ENCODE assay signal across 23 mouse cellular contexts in genomic region chr2:152129778-152130177, GRCm38 (mm10). TPM values are rescaled to one million over a fixed set of nuclear protein-coding genes. Genes with fewer than 3 reads are reported as not detected.
DNase-seq lines count a peak whose midpoint lies in the region.
"Had no signal": no experiment of that assay in that cellular context is flagged by ENCODE, and none has a peak within 500 bp of the region (broad histone marks: within the 10 kb centered on the region; RNA-seq: fewer than 3 reads in every experiment).

No protein-coding gene starts in this region.

- intact Hi-C loops in left cerebral cortex, postnatal 4 days (cut with DNase I) = loop anchor here (5.0 kb wide), 1 partner anchor 68 kb away; no protein-coding TSS in a partner anchor

- DNase-seq in frontal cortex, postnatal 36 days (ENCODE audit: low spot score in 2 of 2) = peak; percentile 50 to 65
- DNase-seq in frontal cortex, postnatal 14 days (ENCODE audit: low spot score in 2 of 2) = no peak
- DNase-seq in left cerebral cortex, adult 9 months (ENCODE audit: low spot score in 2 of 2) = peak; percentile 65 to 72
- DNase-seq in left cerebral cortex, postnatal 4 days = no peak
- DNase-seq in right cerebral cortex, postnatal 36 days (ENCODE audit: low spot score in 2 of 2) = peak; percentile 32 to 74
- DNase-seq in right cerebral cortex, postnatal 14 days = no peak
- peak; percentile 77 for DNase-seq in telencephalon, adult 2 months (ENCODE audit: low read depth, low spot score)
- DNase-seq in thymus, adult 18-20 months = no peak
- DNase-seq: adrenal gland, adult 2 months; adrenal gland, postnatal 14 days; cerebellum, adult 11-12 months; cerebellum, adult 8-10 months; cerebellum, postnatal 10 days; cerebellum, postnatal 36 days; embryo, embryonic 11 days; gastrocnemius, postnatal 10 days; gastrocnemius, postnatal 36 days; heart, adult 2 months; heart, postnatal 14 days; heart, postnatal 4 days had no signal

RNA-seq across cellular contexts. Expression of gene Tcf15, which starts 13.6 kb away (rescaled TPM):
- total RNA-seq in left cerebral cortex, postnatal 4 days (2021) = 1 to 10 TPM in 1 of 2 experiments, under 1 TPM in 1; 0.54 to 1.1 TPM
- total RNA-seq: granulocyte monocyte progenitor cell, adult 5-6 weeks; MEL had no signal

RNA-seq across cellular contexts. Expression of gene Srxn1, which starts 24.5 kb away (rescaled TPM):
- total RNA-seq in left cerebral cortex, postnatal 4 days (2021) = 10 to 100 TPM; 17.7 to 18.8 TPM

RNA-seq across cellular contexts. Expression of gene Scrt2, which starts 48.4 kb away (rescaled TPM):
- total RNA-seq in left cerebral cortex, postnatal 4 days (2021) = 10 to 100 TPM; 20.0 to 25.2 TPM
- total RNA-seq: gastrocnemius, adult 18-20 months; gastrocnemius, postnatal 10 days; gastrocnemius, postnatal 36 days; granulocyte monocyte progenitor cell, adult 5-6 weeks; heart, adult 2 months; heart, postnatal 14 days; heart, postnatal 4 days; MEL had no signal

Comparison
In these comparisons a context has a peak if more than half of its experiments do, and no peak if none do; other contexts are left out.
1. DNase-seq: peak in frontal cortex, postnatal 36 days (2 of 2), left cerebral cortex, adult 9 months (2 of 2), right cerebral cortex, postnatal 36 days (2 of 2) and telencephalon, adult 2 months (single experiment); none in frontal cortex, postnatal 14 days (0 of 2), left cerebral cortex, postnatal 4 days (single experiment), right cerebral cortex, postnatal 14 days (single experiment) and thymus, adult 18-20 months (0 of 2).